Mouse (Mus musculus) erythroblast, embryonic 14.5 days (primary cell): Measurements from ENCODE around the gene Resp18. TPM values are rescaled to one million over a fixed set of nuclear protein-coding genes. Genes with fewer than 3 reads are reported as not detected.

Source experiments
- H3K27me3 ChIP-seq: 2 replicates; pipeline ENCODE4 v1.6.1; 2012; ENCODE audit warnings: inconsistent platforms; ENCODE audit not compliant: control insufficient read depth
- H3K36me3 ChIP-seq: 2 replicates; pipeline ENCODE4 v1.6.1; 2012; ENCODE audit warnings: mild to moderate bottlenecking, inconsistent platforms; ENCODE audit not compliant: control insufficient read depth
- H3K4me1 ChIP-seq: 2 replicates; pipeline ENCODE4 v1.6.1; 2012; ENCODE audit warnings: inconsistent platforms; ENCODE audit not compliant: control insufficient read depth
- H3K4me3 ChIP-seq: replicated peaks from 2 replicates; pipeline ENCODE3; 2012; ENCODE audit warnings: moderate library complexity, mild to moderate bottlenecking, inconsistent platforms
- H3K9me3 ChIP-seq: 2 replicates; pipeline ENCODE4 v1.6.1; 2012; ENCODE audit warnings: low read length, inconsistent platforms, mixed read lengths; ENCODE audit not compliant: control insufficient read depth
- GATA1 ChIP-seq: IDR thresholded peaks from 2 replicates; pipeline ENCODE4 v1.6.1; 2012; ENCODE audit warnings: low read length, inconsistent platforms, mixed read lengths
- TAL1 ChIP-seq: IDR thresholded peaks from 3 replicates; pipeline ENCODE4 v1.6.1; 2012; ENCODE audit warnings: low read length, inconsistent platforms, mixed read lengths
- polyA plus RNA-seq: library from polyadenylated mRNA; stranded (reverse); fragments of >175 nt; gene quantifications from 2 replicates; pipeline ENCODE4 v1.2.3, GENCODE M21; 2012

Gene Resp18
- polyA plus RNA-seq, 1 experiment, result not detected

DNA sequence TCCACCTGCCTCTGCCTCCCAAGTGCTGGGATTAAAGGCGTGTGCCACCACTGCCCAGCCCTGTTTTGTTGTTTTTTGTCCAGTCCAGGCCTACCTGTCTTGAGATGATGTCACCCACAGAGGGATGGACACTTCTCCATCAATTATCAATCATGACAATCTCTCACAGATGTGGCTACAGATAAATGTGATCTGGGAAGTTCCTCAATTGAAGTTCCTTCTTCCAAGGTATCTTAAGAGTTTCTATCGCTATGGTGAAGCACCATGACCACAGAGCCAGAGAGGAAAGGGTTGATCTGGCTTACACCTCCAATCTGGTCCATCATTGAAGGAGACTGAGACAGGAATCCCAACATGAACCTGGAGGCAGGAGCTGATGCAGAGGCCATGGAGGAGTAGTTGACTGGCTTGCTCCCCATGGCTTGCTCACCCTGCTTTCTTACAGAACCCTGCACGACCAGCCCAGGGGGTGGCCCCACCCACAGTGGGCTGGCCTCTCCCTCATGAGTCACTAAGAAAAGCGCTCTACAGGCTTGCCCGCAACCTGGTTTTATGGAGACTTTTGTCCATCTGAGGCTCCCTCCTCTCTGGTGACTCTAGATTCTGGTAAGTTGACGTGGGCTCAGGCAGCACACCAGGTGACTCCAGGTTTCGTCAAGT, 47.8 kb downstream of the Resp18 start:
- Histone ChIP-seq H3K4me1 (peaks cover 91% of the 10 kb centered on the region), H3K36me3 (no peaks in the 10 kb centered on the region), H3K4me3 (peak overlapping the region; percentile 32), H3K27me3 (no peaks in the 10 kb centered on the region), H3K9me3 (no peaks in the 10 kb centered on the region)
- no peak for TF ChIP-seq TAL1
- TF ChIP-seq GATA1, result no peak

DNA sequence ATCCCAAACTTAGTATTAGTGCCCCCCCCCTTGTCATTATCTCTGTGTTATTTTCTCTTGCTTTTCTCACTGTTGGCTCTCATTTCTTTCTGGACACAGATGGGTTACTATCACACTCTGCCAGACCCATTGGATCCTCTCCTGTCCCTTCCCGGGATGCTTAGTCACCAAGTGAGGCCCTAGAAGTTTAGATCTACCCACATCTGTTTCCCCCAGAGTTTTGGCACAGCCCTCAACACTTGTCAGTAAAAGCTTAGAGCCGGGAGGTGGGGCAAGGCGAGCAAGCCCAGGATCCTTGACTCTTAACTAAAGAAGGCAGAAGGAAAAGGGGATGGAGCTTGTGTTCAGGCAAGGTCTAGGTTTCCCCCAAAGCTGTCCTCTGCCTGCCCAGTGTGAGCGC, 49.1 kb downstream of the Resp18 start:
- H3K4me1 ChIP-seq, result peaks cover 84% of the 10 kb centered on the region
- H3K36me3 ChIP-seq, result no peaks in the 10 kb centered on the region
- peak overlapping the region; percentile 37 for H3K4me3 ChIP-seq
- H3K27me3 ChIP-seq, result no peaks in the 10 kb centered on the region
- no peaks in the 10 kb centered on the region for H3K9me3 ChIP-seq
- TF ChIP-seq TAL1, result peak; percentile 50
- no peak for TF ChIP-seq GATA1

DNA sequence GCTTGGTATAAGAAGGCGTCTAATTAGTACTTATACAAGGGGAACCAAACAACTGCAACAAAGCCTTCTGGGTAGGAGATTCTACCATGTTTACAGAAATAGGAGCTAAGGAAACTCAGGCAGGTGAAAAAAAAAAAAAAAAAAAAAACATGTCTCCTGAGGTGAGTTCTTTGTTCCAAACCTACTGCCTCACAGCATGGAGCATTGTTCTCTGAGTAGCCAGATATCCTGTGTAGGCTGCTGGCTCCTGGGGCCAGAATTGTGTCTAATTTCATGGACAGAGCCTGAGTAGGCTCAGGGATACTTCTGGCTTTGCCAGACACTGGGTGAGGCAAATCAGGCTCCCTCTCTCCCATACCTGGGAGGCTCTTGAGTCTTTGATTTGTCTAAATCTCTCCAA, 50.6 kb downstream of the Resp18 start:
- no peak overlapping the region for H3K4me3 ChIP-seq
- H3K27me3 ChIP-seq, result peaks cover 3% of the 10 kb centered on the region; the same call in 1 of the 2 replicates
- H3K9me3 ChIP-seq, result no peaks in the 10 kb centered on the region
- no peak for TF ChIP-seq GATA1
- no peak for TF ChIP-seq TAL1
- H3K36me3 ChIP-seq, result no peaks in the 10 kb centered on the region
- H3K4me1 ChIP-seq, result peaks cover 80% of the 10 kb centered on the region

DNA sequence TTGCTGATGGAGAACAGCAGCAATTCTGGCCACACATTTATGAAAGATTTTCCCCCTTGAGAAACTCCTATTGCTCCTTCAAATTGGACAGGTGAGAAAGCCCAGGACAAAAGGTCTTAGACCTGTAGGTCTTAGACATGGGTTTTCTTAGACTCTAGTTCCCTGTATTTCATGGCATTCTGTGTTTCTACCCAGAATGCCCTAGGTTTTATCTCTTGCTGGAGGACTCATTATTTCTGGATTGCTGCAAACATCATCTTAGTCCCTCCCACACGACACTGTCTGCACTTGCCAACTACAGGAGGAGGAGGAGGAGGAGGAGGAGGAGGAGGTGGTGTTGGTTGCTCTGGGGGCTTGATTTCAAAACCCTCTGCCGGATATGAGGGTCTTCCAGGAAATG, 52.1 kb downstream of the Resp18 start:
- H3K9me3 ChIP-seq, result no peaks in the 10 kb centered on the region
- peaks cover 67% of the 10 kb centered on the region for H3K4me1 ChIP-seq
- H3K27me3 ChIP-seq, result peaks cover 10% of the 10 kb centered on the region
- TF ChIP-seq GATA1 (no peak), TAL1 (no peak)
- no peak overlapping the region for H3K4me3 ChIP-seq
- no peaks in the 10 kb centered on the region for H3K36me3 ChIP-seq

DNA sequence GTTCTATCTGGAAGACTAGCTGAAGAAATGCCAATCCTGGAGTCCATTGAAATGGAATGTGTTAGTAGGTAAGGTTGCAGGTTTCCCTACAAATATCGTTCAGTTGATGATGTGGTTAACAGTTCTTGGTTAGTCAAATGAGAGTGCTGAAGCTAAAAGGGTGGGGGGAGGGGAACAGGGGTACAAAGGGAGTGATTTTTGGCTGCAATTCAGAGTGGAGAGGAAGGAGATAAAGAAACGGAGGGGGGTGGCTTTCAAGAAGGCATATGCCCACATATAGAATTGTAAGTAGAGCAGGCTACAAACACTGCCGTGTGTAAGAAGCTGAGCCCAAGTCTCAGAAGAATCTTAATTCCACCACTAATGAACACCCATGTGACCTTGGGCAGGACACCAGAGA, 52.7 kb downstream of the Resp18 start:
- H3K36me3 ChIP-seq, result no peaks in the 10 kb centered on the region
- H3K27me3 ChIP-seq, result peaks cover 17% of the 10 kb centered on the region
- H3K4me3 ChIP-seq, result no peak overlapping the region
- H3K4me1 ChIP-seq, result peaks cover 61% of the 10 kb centered on the region
- no peaks in the 10 kb centered on the region for H3K9me3 ChIP-seq
- TF ChIP-seq GATA1, result no peak
- no peak for TF ChIP-seq TAL1

DNA sequence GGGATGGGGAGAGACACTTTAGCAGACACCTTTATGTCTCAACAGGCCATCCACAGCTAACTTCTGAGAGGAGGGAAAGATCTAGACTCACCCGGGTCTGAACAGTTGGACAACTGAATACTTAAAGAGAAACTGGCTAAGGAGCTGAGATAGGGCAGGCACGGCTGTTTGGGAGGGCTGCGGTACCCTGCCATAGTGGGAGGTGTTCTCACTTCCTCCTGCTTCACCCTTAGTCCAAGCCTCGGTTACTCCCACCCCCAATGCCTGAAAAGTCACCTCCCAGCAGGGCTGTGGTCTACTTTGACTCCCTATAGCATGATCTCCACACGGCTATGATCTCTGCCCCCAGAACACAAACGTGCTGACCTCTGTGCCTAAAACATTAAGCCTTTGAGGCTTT, 54.7 kb downstream of the Resp18 start:
- H3K4me3 ChIP-seq, result no peak overlapping the region
- peaks cover 55% of the 10 kb centered on the region for H3K4me1 ChIP-seq
- TF ChIP-seq GATA1 (no peak), TAL1 (no peak)
- H3K36me3 ChIP-seq, result no peaks in the 10 kb centered on the region
- no peaks in the 10 kb centered on the region; the same call in 1 of the 2 replicates for H3K9me3 ChIP-seq
- peaks cover 30% of the 10 kb centered on the region for H3K27me3 ChIP-seq

DNA sequence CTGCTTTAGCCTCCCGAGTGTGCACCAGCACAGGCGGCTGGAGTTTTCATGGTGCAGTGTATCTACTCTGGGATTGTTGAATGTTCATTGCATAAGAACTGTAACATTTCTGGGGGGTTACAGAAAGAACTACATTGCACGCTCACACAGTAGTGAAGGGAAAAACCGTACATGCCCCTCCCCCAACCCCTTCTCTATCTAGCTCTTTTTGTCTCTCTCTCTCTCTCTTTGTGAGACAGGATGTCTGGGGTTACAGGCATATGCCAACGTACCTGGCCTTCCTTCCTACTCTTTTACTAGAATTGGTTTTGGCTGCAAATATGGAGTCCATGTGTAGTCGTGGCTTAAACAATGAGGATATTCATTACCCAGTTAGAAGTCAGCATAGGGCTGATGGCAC, 55.3 kb downstream of the Resp18 start:
- Histone ChIP-seq H3K4me1 (peaks cover 55% of the 10 kb centered on the region), H3K9me3 (no peaks in the 10 kb centered on the region; the same call in 1 of the 2 replicates), H3K4me3 (no peak overlapping the region), H3K36me3 (peaks cover 2% of the 10 kb centered on the region), H3K27me3 (peaks cover 30% of the 10 kb centered on the region)
- no peak for TF ChIP-seq TAL1
- TF ChIP-seq GATA1, result no peak

Other genes starting within 250 kb of the Resp18 start
- gene Nhej1, start 153.2 kb downstream of the Resp18 start, polyA plus RNA-seq, result 0.05 and 0.08 TPM in 2 replicates
- gene Slc23a3, start 144.5 kb downstream of the Resp18 start, polyA plus RNA-seq, result 0.05 TPM in 1 of 2 replicates, not detected in the other
- gene Cnppd1, start 135.7 kb downstream of the Resp18 start, polyA plus RNA-seq, result 8.4 and 9.6 TPM in 2 replicates
- gene Retreg2, start 135.6 kb downstream of the Resp18 start, polyA plus RNA-seq, result 10.9 and 14.3 TPM in 2 replicates
- 6.7 and 7.3 TPM in 2 replicates for gene Zfand2b, start 109.8 kb downstream of the Resp18 start, polyA plus RNA-seq
- gene Abcb6, start 98.0 kb downstream of the Resp18 start, polyA plus RNA-seq, result 10.0 and 12.6 TPM in 2 replicates
- 0.98 and 1.2 TPM in 2 replicates for gene Ankzf1, start 86.3 kb downstream of the Resp18 start, polyA plus RNA-seq
- 25.7 and 26.4 TPM in 2 replicates for gene Atg9a, start 86.2 kb downstream of the Resp18 start, polyA plus RNA-seq
- gene Glb1l, start 67.6 kb downstream of the Resp18 start, polyA plus RNA-seq, result 0.02 and 0.62 TPM in 2 replicates
- 13.2 and 18.8 TPM in 2 replicates for gene Stk16, start 67.6 kb downstream of the Resp18 start, polyA plus RNA-seq
- 5.9 and 9.5 TPM in 2 replicates for gene Tuba4a, start 58.5 kb downstream of the Resp18 start, polyA plus RNA-seq
- gene A630095N17Rik, start 46.3 kb downstream of the Resp18 start, polyA plus RNA-seq, result not detected in 2 replicates
- gene Dnajb2, start 42.0 kb downstream of the Resp18 start, polyA plus RNA-seq, result 24.2 and 27.6 TPM in 2 replicates
- gene Ptprn, start 13.9 kb downstream of the Resp18 start, polyA plus RNA-seq, result not detected in 2 replicates
- gene Dnpep, start 39.6 kb upstream of the Resp18 start, polyA plus RNA-seq, result 3.7 and 4.8 TPM in 2 replicates
- 0.03 and 0.12 TPM in 2 replicates for gene Des, start 81.9 kb upstream of the Resp18 start, polyA plus RNA-seq
- 0.10 and 0.18 TPM in 2 replicates for gene Speg, start 96.9 kb upstream of the Resp18 start, polyA plus RNA-seq
- 11.6 and 12.7 TPM in 2 replicates for gene Gmppa, start 157.5 kb upstream of the Resp18 start, polyA plus RNA-seq
- gene Asic4, start 172.0 kb upstream of the Resp18 start, polyA plus RNA-seq, result 0.02 TPM in 1 of 2 replicates, not detected in the other
- 0.26 and 0.30 TPM in 2 replicates for gene Chpf, start 200.9 kb upstream of the Resp18 start, polyA plus RNA-seq
- gene Tmem198, start 201.1 kb upstream of the Resp18 start, polyA plus RNA-seq, result 0.04 and 0.13 TPM in 2 replicates
- 0.12 and 0.15 TPM in 2 replicates for gene Obsl1, start 228.0 kb upstream of the Resp18 start, polyA plus RNA-seq
- not detected in 2 replicates for gene Inha, start 228.7 kb upstream of the Resp18 start, polyA plus RNA-seq
- gene Stk11ip, start 243.1 kb upstream of the Resp18 start, polyA plus RNA-seq, result 3.3 and 5.1 TPM in 2 replicates